Mouse (Mus musculus) thymus, adult 2 months (tissue): ENCODE measurements around the gene Gtf2a1.

Source experiments
- CTCF ChIP-seq: fragments of 200-500 bp; IDR thresholded peaks from 2 replicates; pipeline ENCODE4 v1.5.1; 2012; ENCODE audit warnings: mild to moderate bottlenecking, control low read depth, low read length, moderate library complexity, borderline replicate concordance; ENCODE audit not compliant: control insufficient read depth, poor library complexity, insufficient read depth; ENCODE audit errors: extremely low read depth
- POLR2A ChIP-seq: fragments of 200-500 bp; IDR thresholded peaks from 2 replicates; pipeline ENCODE4 v1.6.1; 2012; ENCODE audit warnings: mild to moderate bottlenecking, low read length, control low read depth, moderate library complexity; ENCODE audit not compliant: control insufficient read depth, poor library complexity, insufficient read depth; ENCODE audit errors: extremely low read depth

GRCm38 (mm10) chr12:91604600-91604999, 14.3 kb upstream of the Gtf2a1 start:
- TF ChIP-seq POLR2A (no peak), CTCF (no peak)
